Mouse (Mus musculus) liver, postnatal 0 days (tissue): ENCODE results near the gene Ankrd22. TPM values are rescaled to one million over a fixed set of nuclear protein-coding genes. Genes with fewer than 3 reads are reported as not detected.

Experiments used
- ATAC-seq: fragments of 200-750 bp; cut with Nextera tagmentation; 2 replicates; pipeline ENCODE4 v1.8.0; 2017; ENCODE audit warnings: mild to moderate bottlenecking, moderate library complexity
- DNase-seq: peaks from one replicate; pipeline ENCODE4 v3.0.0-alpha.2; 2016
- H3K27ac ChIP-seq: fragments of 300-500 bp; sonication (generic); 2 replicates; pipeline ENCODE4 v1.5.1; 2014; ENCODE audit warnings: antibody characterized with exemption, moderate library complexity, mild to moderate bottlenecking, low read depth
- H3K27me3 ChIP-seq: fragments of 300-500 bp; sonication (generic); 2 replicates; pipeline ENCODE4 v1.6.1; 2014; ENCODE audit warnings: low read length, control low read depth, mixed read lengths; ENCODE audit not compliant: insufficient read depth
- H3K36me3 ChIP-seq: fragments of 300-500 bp; sonication (generic); replicated peaks from 2 replicates; pipeline ENCODE4 v1.6.1; 2014; ENCODE audit warnings: mild to moderate bottlenecking, control low read depth, low read length, moderate library complexity, mixed read lengths; ENCODE audit not compliant: insufficient read depth
- H3K4me1 ChIP-seq: fragments of 300-500 bp; sonication (generic); 2 replicates; pipeline ENCODE4 v1.6.1; 2014; ENCODE audit warnings: antibody characterized with exemption, mild to moderate bottlenecking, control low read depth; ENCODE audit not compliant: insufficient read depth
- H3K4me2 ChIP-seq: fragments of 300-500 bp; sonication (generic); 2 replicates; pipeline ENCODE4 v1.6.1; 2014; ENCODE audit warnings: low read depth, mild to moderate bottlenecking, low read length, moderate library complexity, mixed read lengths
- H3K4me3 ChIP-seq: fragments of 300-500 bp; sonication (generic); 2 replicates; pipeline ENCODE4 v1.5.1; 2014; ENCODE audit warnings: low read depth, low read length
- H3K9ac ChIP-seq: fragments of 300-500 bp; sonication (generic); replicated peaks from 2 replicates; pipeline ENCODE4 v1.6.1; 2014; ENCODE audit warnings: mild to moderate bottlenecking, moderate library complexity
- H3K9me3 ChIP-seq: fragments of 300-500 bp; sonication (generic); 2 replicates; pipeline ENCODE4 v1.6.1; 2016; ENCODE audit warnings: mild to moderate bottlenecking, control low read depth, low read length, mixed read lengths
- CTCF ChIP-seq: sonication (generic); IDR thresholded peaks from 2 replicates; pipeline ENCODE4 v1.5.1; 2016; ENCODE audit warnings: antibody characterized with exemption, low read depth
- EP300 ChIP-seq: IDR thresholded peaks from 2 replicates; pipeline ENCODE4 v1.6.1; 2016; ENCODE audit warnings: antibody characterized with exemption, low read depth, mild to moderate bottlenecking
- WGBS: fragments of 180-500 bp; shearing (Covaris S2); extraction: QIAGEN DNeasy Blood & Tissue Kit; methylation state at CpG from one replicate; pipeline ENCODE4 v1.1.7; 2014; ENCODE audit not compliant: insufficient replicate concordance; 5-methylcytosine and 5-hydroxymethylcytosine counted together
- polyA plus RNA-seq: library from polyadenylated mRNA; unstranded; fragments of >200 nt; fragmentation: Nextera tagmentation; extraction: Ambion mirVana; gene quantifications from 2 replicates; pipeline ENCODE4 v1.2.1, GENCODE M21; 2015

Gene Ankrd22
- polyA plus RNA-seq, 1 experiment from 2014 or later: 0.80 TPM

GRCm38 (mm10) chr19:34186845-34187244 is 21.0 kb upstream of the Ankrd22 start:
- no peak for TF ChIP-seq EP300
- no peaks in the 10 kb centered on the region for H3K9me3 ChIP-seq
- ATAC-seq (no peak), DNase-seq (no peak)
- no peak overlapping the region for H3K27ac ChIP-seq
- H3K27me3 ChIP-seq: no peaks in the 10 kb centered on the region
- H3K9ac ChIP-seq: no peak overlapping the region
- 68% methylated on average over 4 of the region's 4 CpGs for WGBS
- H3K4me2 ChIP-seq: no peak overlapping the region
- H3K36me3 ChIP-seq: no peaks in the 10 kb centered on the region
- H3K4me1 ChIP-seq: peaks cover 6% of the 10 kb centered on the region; the same call in 1 of the 2 replicates
- no peak overlapping the region for H3K4me3 ChIP-seq

- ATAC-seq (no peak), DNase-seq (no peak)
- Histone ChIP-seq H3K4me1 (no peaks in the 10 kb centered on the region), H3K36me3 (no peaks in the 10 kb centered on the region), H3K27me3 (no peaks in the 10 kb centered on the region), H3K4me2 (no peak overlapping the region), H3K27ac (no peak overlapping the region), H3K4me3 (no peak overlapping the region), H3K9me3 (no peaks in the 10 kb centered on the region), H3K9ac (no peak overlapping the region)
- WGBS: 65% methylated on average over 5 of the region's 5 CpGs
- TF ChIP-seq CTCF (no peak), EP300 (no peak)
Measured at GRCm38 (mm10) chr19:34182490-34182889, 16.6 kb upstream of the Ankrd22 start.

- no peak for DNase-seq
- Histone ChIP-seq H3K9ac (no peak overlapping the region), H3K27ac (no peak overlapping the region), H3K9me3 (no peaks in the 10 kb centered on the region), H3K4me3 (no peak overlapping the region), H3K4me2 (no peak overlapping the region), H3K4me1 (no peaks in the 10 kb centered on the region), H3K36me3 (no peaks in the 10 kb centered on the region), H3K27me3 (no peaks in the 10 kb centered on the region)
- WGBS: 77% methylated on average over 3 of the region's 3 CpGs
- TF ChIP-seq CTCF (no peak), EP300 (no peak)
- ATAC-seq: no peak
Measured at GRCm38 (mm10) chr19:34181234-34181633, 15.4 kb upstream of the Ankrd22 start.

GRCm38 (mm10) chr19:34180316-34180715 is 14.5 kb upstream of the Ankrd22 start:
- 42% methylated on average over 2 of the region's 2 CpGs for WGBS
- Histone ChIP-seq H3K27me3 (no peaks in the 10 kb centered on the region), H3K9me3 (no peaks in the 10 kb centered on the region), H3K9ac (no peak overlapping the region), H3K4me1 (no peaks in the 10 kb centered on the region), H3K4me2 (no peak overlapping the region), H3K4me3 (no peak overlapping the region), H3K27ac (no peak overlapping the region), H3K36me3 (no peaks in the 10 kb centered on the region)
- DNase-seq (no peak), ATAC-seq (no peak)
- TF ChIP-seq CTCF (no peak), EP300 (no peak)

- ATAC-seq (no peak), DNase-seq (no peak)
- Histone ChIP-seq H3K9ac (no peak overlapping the region), H3K27ac (no peak overlapping the region), H3K4me2 (no peak overlapping the region), H3K4me3 (no peak overlapping the region), H3K9me3 (no peaks in the 10 kb centered on the region), H3K36me3 (no peaks in the 10 kb centered on the region), H3K27me3 (no peaks in the 10 kb centered on the region), H3K4me1 (no peaks in the 10 kb centered on the region)
- TF ChIP-seq CTCF: no peak
- no peak for TF ChIP-seq EP300
- WGBS: 75% methylated on average over 4 of the region's 4 CpGs
Measured at GRCm38 (mm10) chr19:34179136-34179535, 13.3 kb upstream of the Ankrd22 start.

- Histone ChIP-seq H3K27me3 (no peaks in the 10 kb centered on the region), H3K36me3 (no peaks in the 10 kb centered on the region), H3K27ac (no peak overlapping the region), H3K4me2 (no peak overlapping the region), H3K4me1 (no peaks in the 10 kb centered on the region; the same call in 1 of the 2 replicates), H3K9me3 (no peaks in the 10 kb centered on the region), H3K9ac (no peak overlapping the region), H3K4me3 (no peak overlapping the region)
- DNase-seq (no peak), ATAC-seq (no peak)
- TF ChIP-seq CTCF (no peak), EP300 (no peak)
- 49% methylated on average over 3 of the region's 3 CpGs for WGBS
Measured at GRCm38 (mm10) chr19:34174004-34174403, 8.2 kb upstream of the Ankrd22 start.

GRCm38 (mm10) chr19:34171167-34171566 is 5.3 kb upstream of the Ankrd22 start:
- ATAC-seq: no peak
- DNase-seq: no peak
- TF ChIP-seq EP300 (no peak), CTCF (no peak)
- H3K9ac ChIP-seq: no peak overlapping the region
- H3K36me3 ChIP-seq: no peaks in the 10 kb centered on the region
- no peaks in the 10 kb centered on the region; the same call in 1 of the 2 replicates for H3K4me1 ChIP-seq
- no peaks in the 10 kb centered on the region for H3K9me3 ChIP-seq
- H3K27me3 ChIP-seq: no peaks in the 10 kb centered on the region
- no peak overlapping the region for H3K4me3 ChIP-seq
- 56% methylated on average over 3 of the region's 3 CpGs for WGBS
- no peak overlapping the region for H3K27ac ChIP-seq
- H3K4me2 ChIP-seq: no peak overlapping the region
